Mouse (Mus musculus): Measurements from ENCODE around the gene Tbxas1. TPM values are rescaled to one million over a fixed set of nuclear protein-coding genes. Genes with fewer than 3 reads are reported as not detected.

Tbxas1 gene
- polyA plus RNA-seq, 1 experiment: 1.2 TPM

- no peaks in the 10 kb centered on the region for H3K4me1 ChIP-seq (ENCODE audit: control insufficient read depth, insufficient read depth, low read length)
- no peak overlapping the region for H3K27ac ChIP-seq (ENCODE audit: insufficient read depth, low read length)
- TF ChIP-seq POLR2A (IDR thresholded peaks at IDR 0.05; ENCODE audit: borderline replicate concordance, insufficient read depth, low read length): no peak
- TF ChIP-seq CTCF (IDR thresholded peaks at IDR 0.05; ENCODE audit: borderline replicate concordance, insufficient read depth, low read depth, low read length): no peak
- 99% methylated on average over 5 of the region's 5 CpGs for WGBS
- DNase-seq: no peak
- no peaks in the 10 kb centered on the region for H3K27me3 ChIP-seq (ENCODE audit: control insufficient read depth, insufficient read depth, low read length)
- H3K4me3 ChIP-seq (replicated peaks; ENCODE audit: insufficient read depth, low read depth, low read length): no peak overlapping the region
These were observed 91.6 kb downstream of the Tbxas1 start for GRCm38 (mm10) chr6:38966839-38967238.

GRCm38 (mm10) chr6:38967288-38967687 is 92.1 kb downstream of the Tbxas1 start:
- H3K4me3 ChIP-seq (replicated peaks; ENCODE audit: insufficient read depth, low read depth, low read length): no peak overlapping the region
- H3K27me3 ChIP-seq (ENCODE audit: control insufficient read depth, insufficient read depth, low read length): no peaks in the 10 kb centered on the region
- TF ChIP-seq POLR2A (IDR thresholded peaks at IDR 0.05; ENCODE audit: borderline replicate concordance, insufficient read depth, low read length) (no peak), CTCF (IDR thresholded peaks at IDR 0.05; ENCODE audit: borderline replicate concordance, insufficient read depth, low read depth, low read length) (no peak)
- H3K27ac ChIP-seq (ENCODE audit: insufficient read depth, low read length): no peak overlapping the region
- no peak for DNase-seq
- 84% methylated on average over 6 of the region's 6 CpGs for WGBS
- no peaks in the 10 kb centered on the region for H3K4me1 ChIP-seq (ENCODE audit: control insufficient read depth, insufficient read depth, low read length)

- DNase-seq: no peak
- no peak overlapping the region for H3K4me3 ChIP-seq (replicated peaks; ENCODE audit: insufficient read depth, low read depth, low read length)
- TF ChIP-seq CTCF (IDR thresholded peaks at IDR 0.05; ENCODE audit: borderline replicate concordance, insufficient read depth, low read depth, low read length): no peak
- no peak for TF ChIP-seq POLR2A (IDR thresholded peaks at IDR 0.05; ENCODE audit: borderline replicate concordance, insufficient read depth, low read length)
- 90% methylated on average over 5 of the region's 5 CpGs for WGBS
- H3K27me3 ChIP-seq (ENCODE audit: control insufficient read depth, insufficient read depth, low read length): no peaks in the 10 kb centered on the region
- no peaks in the 10 kb centered on the region for H3K4me1 ChIP-seq (ENCODE audit: control insufficient read depth, insufficient read depth, low read length)
- H3K27ac ChIP-seq (ENCODE audit: insufficient read depth, low read length): no peak overlapping the region
These were observed 92.8 kb downstream of the Tbxas1 start for GRCm38 (mm10) chr6:38967988-38968387.

- TF ChIP-seq CTCF (IDR thresholded peaks at IDR 0.05; ENCODE audit: borderline replicate concordance, insufficient read depth, low read depth, low read length): no peak
- Histone ChIP-seq H3K27me3 (ENCODE audit: control insufficient read depth, insufficient read depth, low read length) (no peaks in the 10 kb centered on the region), H3K4me1 (ENCODE audit: control insufficient read depth, insufficient read depth, low read length) (no peaks in the 10 kb centered on the region), H3K4me3 (replicated peaks; ENCODE audit: insufficient read depth, low read depth, low read length) (no peak overlapping the region), H3K27ac (ENCODE audit: insufficient read depth, low read length) (no peak overlapping the region)
- no peak for DNase-seq
- WGBS: 85% methylated on average over 6 of the region's 6 CpGs
These were observed 94.9 kb downstream of the Tbxas1 start for GRCm38 (mm10) chr6:38969944-38970740.

GRCm38 (mm10) chr6:38970759-38971158 is 95.6 kb downstream of the Tbxas1 start:
- H3K27ac ChIP-seq (ENCODE audit: insufficient read depth, low read length): no peak overlapping the region
- WGBS: 80% methylated on average over 6 of the region's 6 CpGs
- TF ChIP-seq CTCF (IDR thresholded peaks at IDR 0.05; ENCODE audit: borderline replicate concordance, insufficient read depth, low read depth, low read length) (no peak), POLR2A (IDR thresholded peaks at IDR 0.05; ENCODE audit: borderline replicate concordance, insufficient read depth, low read length) (no peak)

GRCm38 (mm10) chr6:38972826-38973225 is 97.6 kb downstream of the Tbxas1 start:
- Histone ChIP-seq H3K27me3 (ENCODE audit: control insufficient read depth, insufficient read depth, low read length) (no peaks in the 10 kb centered on the region), H3K27ac (ENCODE audit: insufficient read depth, low read length) (no peak overlapping the region), H3K4me1 (ENCODE audit: control insufficient read depth, insufficient read depth, low read length) (no peaks in the 10 kb centered on the region), H3K4me3 (replicated peaks; ENCODE audit: insufficient read depth, low read depth, low read length) (no peak overlapping the region)
- DNase-seq: no peak
- 30% methylated on average over 1 of the region's 1 CpGs for WGBS
- TF ChIP-seq POLR2A (IDR thresholded peaks at IDR 0.05; ENCODE audit: borderline replicate concordance, insufficient read depth, low read length) (no peak), CTCF (IDR thresholded peaks at IDR 0.05; ENCODE audit: borderline replicate concordance, insufficient read depth, low read depth, low read length) (no peak)

More at GRCm38 (mm10) chr6:38970759-38971158, 95.6 kb downstream of the Tbxas1 start:
- H3K4me3 ChIP-seq (replicated peaks; ENCODE audit: insufficient read depth, low read depth, low read length): no peak overlapping the region
- DNase-seq: no peak
- no peaks in the 10 kb centered on the region for H3K4me1 ChIP-seq (ENCODE audit: control insufficient read depth, insufficient read depth, low read length)
- H3K27me3 ChIP-seq (ENCODE audit: control insufficient read depth, insufficient read depth, low read length): no peaks in the 10 kb centered on the region

- Histone ChIP-seq H3K4me3 (replicated peaks; ENCODE audit: insufficient read depth, low read depth, low read length) (no peak overlapping the region), H3K27ac (ENCODE audit: insufficient read depth, low read length) (no peak overlapping the region), H3K27me3 (ENCODE audit: control insufficient read depth, insufficient read depth, low read length) (no peaks in the 10 kb centered on the region), H3K4me1 (ENCODE audit: control insufficient read depth, insufficient read depth, low read length) (no peaks in the 10 kb centered on the region)
- no peak for TF ChIP-seq CTCF (IDR thresholded peaks at IDR 0.05; ENCODE audit: borderline replicate concordance, insufficient read depth, low read depth, low read length)
- TF ChIP-seq POLR2A (IDR thresholded peaks at IDR 0.05; ENCODE audit: borderline replicate concordance, insufficient read depth, low read length): no peak
- WGBS: 82% methylated on average over 10 of the region's 10 CpGs
- DNase-seq: no peak
These were observed 98.4 kb downstream of the Tbxas1 start for GRCm38 (mm10) chr6:38973441-38974161.

- no peak for DNase-seq
- Histone ChIP-seq H3K27me3 (ENCODE audit: control insufficient read depth, insufficient read depth, low read length) (no peaks in the 10 kb centered on the region), H3K4me3 (replicated peaks; ENCODE audit: insufficient read depth, low read depth, low read length) (no peak overlapping the region), H3K27ac (ENCODE audit: insufficient read depth, low read length) (no peak overlapping the region), H3K4me1 (ENCODE audit: control insufficient read depth, insufficient read depth, low read length) (no peaks in the 10 kb centered on the region)
- no peak for TF ChIP-seq CTCF (IDR thresholded peaks at IDR 0.05; ENCODE audit: borderline replicate concordance, insufficient read depth, low read depth, low read length)
- no peak for TF ChIP-seq POLR2A (IDR thresholded peaks at IDR 0.05; ENCODE audit: borderline replicate concordance, insufficient read depth, low read length)
- WGBS: 83% methylated on average over 1 of the region's 1 CpGs
These were observed 98.9 kb downstream of the Tbxas1 start for GRCm38 (mm10) chr6:38974162-38974525.

Data from cerebellum, adult 2 months (tissue).